Mouse (Mus musculus): ENCODE data around the gene Fgfr2. TPM values are rescaled to one million over a fixed set of nuclear protein-coding genes. Genes with fewer than 3 reads are reported as not detected.

Fgfr2 gene
- polyA plus RNA-seq, 1 experiment from 2014 or later: 99.3 TPM

- WGBS: 84% methylated on average over 3 of the region's 3 CpGs
- Histone ChIP-seq H3K4me3 (no peak overlapping the region), H3K36me3 (peaks cover 71% of the 10 kb centered on the region)
Observed at GRCm38 (mm10) chr7:130225227-130225626, 2897.9 kb downstream of the Fgfr2 start.

GRCm38 (mm10) chr7:130222633-130223354, 2900.4 kb downstream of the Fgfr2 start:
- WGBS: 85% methylated on average over 8 of the region's 8 CpGs
- Histone ChIP-seq H3K9me3 (replicated peaks) (no peaks in the 10 kb centered on the region), H3K4me1 (peaks cover 53% of the 10 kb centered on the region), H3K27me3 (ENCODE audit: low read depth, poor library complexity, severe bottlenecking) (peaks cover 7% of the 10 kb centered on the region; the same call in 1 of the 2 replicates), H3K27ac (replicated peaks) (no peak overlapping the region), H3K36me3 (peaks cover 77% of the 10 kb centered on the region), H3K4me3 (no peak overlapping the region)
- DNase-seq (ENCODE audit: low spot score): no peak

More at GRCm38 (mm10) chr7:130225227-130225626, 2897.9 kb downstream of the Fgfr2 start:
- no peak overlapping the region for H3K27ac ChIP-seq (replicated peaks)
- H3K27me3 ChIP-seq (ENCODE audit: low read depth, poor library complexity, severe bottlenecking): no peaks in the 10 kb centered on the region
- H3K4me1 ChIP-seq: peaks cover 53% of the 10 kb centered on the region
- DNase-seq (ENCODE audit: low spot score): no peak
- H3K9me3 ChIP-seq (replicated peaks): no peaks in the 10 kb centered on the region

GRCm38 (mm10) chr7:130221661-130222387, 2901.3 kb downstream of the Fgfr2 start:
- no peak overlapping the region for H3K27ac ChIP-seq (replicated peaks)
- no peaks in the 10 kb centered on the region for H3K9me3 ChIP-seq (replicated peaks)
- H3K4me1 ChIP-seq: peaks cover 49% of the 10 kb centered on the region
- 89% methylated on average over 17 of the region's 17 CpGs for WGBS
- peaks cover 73% of the 10 kb centered on the region for H3K36me3 ChIP-seq
- DNase-seq (ENCODE audit: low spot score): no peak
- peaks cover 13% of the 10 kb centered on the region; the same call in 1 of the 2 replicates for H3K27me3 ChIP-seq (ENCODE audit: low read depth, poor library complexity, severe bottlenecking)
- H3K4me3 ChIP-seq: no peak overlapping the region

GRCm38 (mm10) chr7:130220627-130221026, 2902.5 kb downstream of the Fgfr2 start:
- peaks cover 13% of the 10 kb centered on the region; the same call in 1 of the 2 replicates for H3K27me3 ChIP-seq (ENCODE audit: low read depth, poor library complexity, severe bottlenecking)
- 94% methylated on average over 4 of the region's 4 CpGs for WGBS
- H3K27ac ChIP-seq (replicated peaks): no peak overlapping the region
- H3K9me3 ChIP-seq (replicated peaks): no peaks in the 10 kb centered on the region
- H3K4me1 ChIP-seq: peaks cover 48% of the 10 kb centered on the region
- H3K4me3 ChIP-seq: no peak overlapping the region
- DNase-seq (ENCODE audit: low spot score): no peak
- H3K36me3 ChIP-seq: peaks cover 61% of the 10 kb centered on the region

- no peak for DNase-seq (ENCODE audit: low spot score)
- H3K9me3 ChIP-seq (replicated peaks): no peaks in the 10 kb centered on the region
- H3K4me3 ChIP-seq: no peak overlapping the region
- H3K4me1 ChIP-seq: peaks cover 49% of the 10 kb centered on the region
- H3K27me3 ChIP-seq (ENCODE audit: low read depth, poor library complexity, severe bottlenecking): peaks cover 15% of the 10 kb centered on the region; the same call in 1 of the 2 replicates
- peaks cover 59% of the 10 kb centered on the region for H3K36me3 ChIP-seq
- no peak overlapping the region for H3K27ac ChIP-seq (replicated peaks)
- 95% methylated on average over 4 of the region's 4 CpGs for WGBS
Observed at GRCm38 (mm10) chr7:130219844-130220243, 2903.3 kb downstream of the Fgfr2 start.

GRCm38 (mm10) chr7:130216272-130216671, 2906.9 kb downstream of the Fgfr2 start:
- Histone ChIP-seq H3K36me3 (peaks cover 76% of the 10 kb centered on the region), H3K27me3 (ENCODE audit: low read depth, poor library complexity, severe bottlenecking) (peaks cover 48% of the 10 kb centered on the region), H3K9me3 (replicated peaks) (no peaks in the 10 kb centered on the region), H3K4me1 (peaks cover 59% of the 10 kb centered on the region), H3K27ac (replicated peaks) (peak overlapping the region; percentile 49; the same call in 1 of the 2 replicates), H3K4me3 (no peak overlapping the region)
- 22% methylated on average over 4 of the region's 4 CpGs for WGBS
- DNase-seq (ENCODE audit: low spot score): no peak

GRCm38 (mm10) chr7:130215348-130216252, 2907.6 kb downstream of the Fgfr2 start:
- peak; percentile 80 for DNase-seq (ENCODE audit: low spot score)
- H3K9me3 ChIP-seq (replicated peaks): no peaks in the 10 kb centered on the region
- H3K27me3 ChIP-seq (ENCODE audit: low read depth, poor library complexity, severe bottlenecking): peaks cover 48% of the 10 kb centered on the region
- 0 out of 2 replicates have a peak overlapping the region, but pooled peaks have one; percentile 10 for H3K4me3 ChIP-seq
- peaks cover 78% of the 10 kb centered on the region for H3K36me3 ChIP-seq
- peak overlapping the region; percentile 68 for H3K27ac ChIP-seq (replicated peaks)
- peaks cover 64% of the 10 kb centered on the region for H3K4me1 ChIP-seq
- 43% methylated on average over 21 of the region's 21 CpGs for WGBS

- peaks cover 88% of the 10 kb centered on the region for H3K4me1 ChIP-seq
- 94% methylated on average over 5 of the region's 5 CpGs for WGBS
- no peak overlapping the region for H3K27ac ChIP-seq (replicated peaks)
- H3K36me3 ChIP-seq: peaks cover 74% of the 10 kb centered on the region
- no peak for DNase-seq (ENCODE audit: low spot score)
- H3K4me3 ChIP-seq: no peak overlapping the region
- H3K27me3 ChIP-seq (ENCODE audit: low read depth, poor library complexity, severe bottlenecking): peaks cover 44% of the 10 kb centered on the region
- H3K9me3 ChIP-seq (replicated peaks): no peaks in the 10 kb centered on the region
Observed at GRCm38 (mm10) chr7:130213156-130213555, 2910.0 kb downstream of the Fgfr2 start.

GRCm38 (mm10) chr7:130211411-130211810, 2911.7 kb downstream of the Fgfr2 start:
- no peak for DNase-seq (ENCODE audit: low spot score)
- Histone ChIP-seq H3K4me3 (no peak overlapping the region), H3K27ac (replicated peaks) (no peak overlapping the region), H3K36me3 (peaks cover 72% of the 10 kb centered on the region), H3K4me1 (peaks cover 100% of the 10 kb centered on the region), H3K27me3 (ENCODE audit: low read depth, poor library complexity, severe bottlenecking) (peaks cover 34% of the 10 kb centered on the region), H3K9me3 (replicated peaks) (no peaks in the 10 kb centered on the region)
- WGBS: 63% methylated on average over 5 of the region's 5 CpGs

GRCm38 (mm10) chr7:130208601-130209000, 2914.5 kb downstream of the Fgfr2 start:
- peaks cover 87% of the 10 kb centered on the region for H3K4me1 ChIP-seq
- no peak overlapping the region for H3K4me3 ChIP-seq
- peak overlapping the region; percentile 65 for H3K27ac ChIP-seq (replicated peaks)
- WGBS: 49% methylated on average over 4 of the region's 4 CpGs
- peaks cover 77% of the 10 kb centered on the region for H3K36me3 ChIP-seq
- H3K27me3 ChIP-seq (ENCODE audit: low read depth, poor library complexity, severe bottlenecking): peaks cover 28% of the 10 kb centered on the region
- no peak for DNase-seq (ENCODE audit: low spot score)
- no peaks in the 10 kb centered on the region for H3K9me3 ChIP-seq (replicated peaks)

- WGBS: 16% methylated on average over 6 of the region's 6 CpGs
- DNase-seq (ENCODE audit: low spot score): peak; percentile 38
- H3K4me1 ChIP-seq: peaks cover 73% of the 10 kb centered on the region
- H3K9me3 ChIP-seq (replicated peaks): no peaks in the 10 kb centered on the region
- peaks cover 8% of the 10 kb centered on the region; the same call in 1 of the 2 replicates for H3K27me3 ChIP-seq (ENCODE audit: low read depth, poor library complexity, severe bottlenecking)
- H3K27ac ChIP-seq (replicated peaks): peak overlapping the region; percentile 19
- H3K36me3 ChIP-seq: peaks cover 65% of the 10 kb centered on the region
- peak overlapping the region; percentile 27; the same call in 1 of the 2 replicates for H3K4me3 ChIP-seq
Observed at GRCm38 (mm10) chr7:130206181-130206582, 2917.0 kb downstream of the Fgfr2 start.

- Histone ChIP-seq H3K9me3 (replicated peaks) (no peaks in the 10 kb centered on the region), H3K4me3 (no peak overlapping the region), H3K36me3 (peaks cover 67% of the 10 kb centered on the region), H3K27me3 (ENCODE audit: low read depth, poor library complexity, severe bottlenecking) (peaks cover 8% of the 10 kb centered on the region; the same call in 1 of the 2 replicates), H3K27ac (replicated peaks) (peak overlapping the region; percentile 19), H3K4me1 (peaks cover 69% of the 10 kb centered on the region)
- DNase-seq (ENCODE audit: low spot score): no peak
- 87% methylated on average over 7 of the region's 7 CpGs for WGBS
Observed at GRCm38 (mm10) chr7:130205140-130205539, 2918.0 kb downstream of the Fgfr2 start.
